Mouse (Mus musculus) forebrain, embryonic 16.5 days (tissue): ENCODE data around the gene Cul3. TPM values are rescaled to one million over a fixed set of nuclear protein-coding genes. Genes with fewer than 3 reads are reported as not detected.

Source experiments
- ATAC-seq: fragments of 200-750 bp; cut with Nextera tagmentation; 2 replicates; pipeline ENCODE4 v1.8.0; 2017; ENCODE audit warnings: mild to moderate bottlenecking, moderate library complexity
- H3K27ac ChIP-seq: fragments of 300-500 bp; sonication (generic); 2 replicates; pipeline ENCODE4 v1.5.1; 2014; ENCODE audit warnings: low read length, control low read depth
- H3K27me3 ChIP-seq: fragments of 300-500 bp; sonication (generic); replicated peaks from 2 replicates; pipeline ENCODE4 v1.6.1; 2014; ENCODE audit warnings: low read length; ENCODE audit not compliant: control insufficient read depth, insufficient read depth
- H3K36me3 ChIP-seq: fragments of 300-500 bp; sonication (generic); 2 replicates; pipeline ENCODE4 v1.6.1; 2014; ENCODE audit not compliant: control insufficient read depth, insufficient read depth
- H3K4me1 ChIP-seq: fragments of 300-500 bp; sonication (generic); replicated peaks from 2 replicates; pipeline ENCODE4 v1.6.1; 2014; ENCODE audit warnings: low read length; ENCODE audit not compliant: control insufficient read depth, insufficient read depth
- H3K4me2 ChIP-seq: fragments of 300-500 bp; sonication (generic); 2 replicates; pipeline ENCODE4 v1.6.1; 2014; ENCODE audit warnings: mild to moderate bottlenecking, low read length, control low read depth
- H3K4me3 ChIP-seq: fragments of 300-500 bp; sonication (generic); replicated peaks from 2 replicates; pipeline ENCODE4 v1.5.1; 2014; ENCODE audit warnings: mild to moderate bottlenecking, low read length, control low read depth
- H3K9ac ChIP-seq: fragments of 300-500 bp; sonication (generic); replicated peaks from 2 replicates; pipeline ENCODE4 v1.6.1; 2014; ENCODE audit warnings: low read depth, low read length, control low read depth
- H3K9me3 ChIP-seq: fragments of 300-500 bp; sonication (generic); 2 replicates; pipeline ENCODE4 v1.6.1; 2016; ENCODE audit warnings: low read length; ENCODE audit not compliant: control insufficient read depth
- WGBS: fragments of 180-500 bp; shearing (Covaris S2); extraction: QIAGEN DNeasy Blood & Tissue Kit; methylation state at CpG from one replicate; pipeline ENCODE4 v1.1.7; 2014; 5-methylcytosine and 5-hydroxymethylcytosine counted together
- polyA plus RNA-seq: library from polyadenylated mRNA; unstranded; fragments of >200 nt; fragmentation: Nextera tagmentation; extraction: Ambion mirVana; gene quantifications from 2 replicates; pipeline ENCODE4 v1.2.1, GENCODE M21; 2015

Cul3 gene
- polyA plus RNA-seq, 1 experiment from 2014 or later, result 28.5 TPM

GRCm38 (mm10) chr1:80330970-80331369, 9.3 kb downstream of the Cul3 start:
- 86% methylated on average over 2 of the region's 2 CpGs for WGBS
- no peaks in the 10 kb centered on the region for H3K9me3 ChIP-seq
- H3K27me3 ChIP-seq, result no peaks in the 10 kb centered on the region
- H3K4me1 ChIP-seq, result peaks cover 3% of the 10 kb centered on the region
- H3K36me3 ChIP-seq, result no peaks in the 10 kb centered on the region
- H3K9ac ChIP-seq, result no peak overlapping the region
- no peak overlapping the region for H3K4me3 ChIP-seq
- ATAC-seq, result no peak
- H3K27ac ChIP-seq, result no peak overlapping the region
- no peak overlapping the region for H3K4me2 ChIP-seq

DNA sequence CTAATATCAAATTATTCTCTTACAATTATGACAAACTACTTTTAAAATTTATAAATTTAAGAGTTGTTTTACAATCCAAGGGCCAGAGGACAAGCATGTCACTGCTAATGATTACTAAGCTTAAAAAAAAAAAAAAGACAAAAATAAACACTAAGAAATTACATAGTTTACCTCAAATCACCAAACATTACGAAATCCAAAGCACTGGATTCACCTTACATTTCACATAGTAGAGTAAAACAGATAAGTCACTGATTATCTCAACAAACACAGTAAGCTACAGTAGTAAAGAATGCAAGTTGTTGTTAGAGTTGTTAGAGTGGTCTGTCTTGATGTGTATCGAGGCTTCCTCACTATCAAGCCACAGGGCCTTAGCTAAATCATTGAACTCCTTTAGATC, 14.5 kb downstream of the Cul3 start:
- H3K4me2 ChIP-seq, result no peak overlapping the region
- H3K9me3 ChIP-seq, result no peaks in the 10 kb centered on the region
- no peaks in the 10 kb centered on the region for H3K27me3 ChIP-seq
- H3K9ac ChIP-seq, result no peak overlapping the region
- H3K36me3 ChIP-seq, result no peaks in the 10 kb centered on the region
- no peak overlapping the region for H3K4me3 ChIP-seq
- no peak overlapping the region for H3K27ac ChIP-seq
- ATAC-seq, result no peak
- WGBS, result 97% methylated on average over 2 of the region's 2 CpGs
- H3K4me1 ChIP-seq, result no peaks in the 10 kb centered on the region

GRCm38 (mm10) chr1:80324370-80324769, 15.9 kb downstream of the Cul3 start:
- ATAC-seq, result no peak
- Histone ChIP-seq H3K4me2 (no peak overlapping the region), H3K4me3 (no peak overlapping the region), H3K36me3 (no peaks in the 10 kb centered on the region), H3K27ac (no peak overlapping the region), H3K27me3 (no peaks in the 10 kb centered on the region), H3K9me3 (no peaks in the 10 kb centered on the region), H3K4me1 (no peaks in the 10 kb centered on the region), H3K9ac (no peak overlapping the region)

DNA sequence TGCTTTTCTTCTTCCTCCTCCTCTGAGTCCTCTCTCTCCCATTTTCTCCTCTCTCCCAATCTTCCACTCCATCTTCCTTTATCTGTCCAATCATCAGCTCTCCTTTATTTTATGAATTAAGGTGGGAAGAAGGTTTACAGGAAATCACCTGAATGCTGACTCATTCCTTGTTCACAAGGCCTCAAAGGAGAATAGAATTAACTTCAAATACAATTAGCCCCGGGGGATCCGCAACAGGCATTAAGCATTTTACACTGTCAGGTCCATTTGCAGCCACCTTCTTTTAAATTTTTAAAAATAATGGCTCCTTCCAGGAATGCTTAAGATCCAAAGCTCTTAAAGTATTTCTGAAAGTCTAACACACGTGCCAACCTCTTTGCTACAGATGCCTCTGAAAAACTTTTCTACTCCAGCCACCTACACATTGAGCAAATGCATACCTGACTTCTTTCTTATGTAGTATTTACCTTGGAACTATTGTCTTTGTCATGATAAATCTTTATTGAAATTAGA, 24.7 kb downstream of the Cul3 start:
- Histone ChIP-seq H3K9me3 (no peaks in the 10 kb centered on the region), H3K9ac (no peak overlapping the region), H3K36me3 (no peaks in the 10 kb centered on the region), H3K4me3 (no peak overlapping the region), H3K27me3 (no peaks in the 10 kb centered on the region), H3K4me2 (no peak overlapping the region), H3K4me1 (no peaks in the 10 kb centered on the region), H3K27ac (no peak overlapping the region)
- 84% methylated on average over 3 of the region's 3 CpGs for WGBS
- no peak for ATAC-seq

GRCm38 (mm10) chr1:80293307-80293706, 47.0 kb downstream of the Cul3 start:
- Histone ChIP-seq H3K4me1 (no peaks in the 10 kb centered on the region), H3K4me3 (no peak overlapping the region), H3K36me3 (no peaks in the 10 kb centered on the region), H3K27ac (no peak overlapping the region), H3K9me3 (no peaks in the 10 kb centered on the region), H3K9ac (no peak overlapping the region), H3K27me3 (no peaks in the 10 kb centered on the region), H3K4me2 (no peak overlapping the region)
- WGBS, result 79% methylated on average over 4 of the region's 4 CpGs
- ATAC-seq, result no peak

DNA sequence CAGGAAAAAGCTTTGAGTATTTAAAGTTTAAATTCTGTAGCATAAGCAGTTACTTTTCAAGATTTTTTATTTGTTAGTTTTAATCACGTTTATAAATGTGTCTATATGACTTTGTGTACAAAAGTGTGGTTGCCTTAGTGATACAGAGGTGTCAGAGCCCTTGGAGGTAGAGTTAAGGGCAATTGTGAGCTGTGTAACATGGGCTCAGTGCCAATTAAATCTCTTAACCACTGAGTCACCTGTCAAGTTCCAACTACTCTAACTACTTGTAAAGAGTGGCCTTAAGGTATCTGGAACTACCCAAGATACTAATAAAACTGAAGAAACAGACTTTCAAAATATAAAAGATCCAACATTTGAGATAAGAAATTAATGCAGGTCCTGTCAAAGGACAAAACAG, 61.5 kb downstream of the Cul3 start:
- Histone ChIP-seq H3K9ac (no peak overlapping the region), H3K27ac (no peak overlapping the region), H3K4me3 (no peak overlapping the region), H3K36me3 (peaks cover 16% of the 10 kb centered on the region), H3K27me3 (no peaks in the 10 kb centered on the region), H3K4me1 (no peaks in the 10 kb centered on the region), H3K4me2 (no peak overlapping the region), H3K9me3 (no peaks in the 10 kb centered on the region)
- WGBS, result 85% methylated on average over 1 of the region's 1 CpGs
- ATAC-seq, result no peak

DNA sequence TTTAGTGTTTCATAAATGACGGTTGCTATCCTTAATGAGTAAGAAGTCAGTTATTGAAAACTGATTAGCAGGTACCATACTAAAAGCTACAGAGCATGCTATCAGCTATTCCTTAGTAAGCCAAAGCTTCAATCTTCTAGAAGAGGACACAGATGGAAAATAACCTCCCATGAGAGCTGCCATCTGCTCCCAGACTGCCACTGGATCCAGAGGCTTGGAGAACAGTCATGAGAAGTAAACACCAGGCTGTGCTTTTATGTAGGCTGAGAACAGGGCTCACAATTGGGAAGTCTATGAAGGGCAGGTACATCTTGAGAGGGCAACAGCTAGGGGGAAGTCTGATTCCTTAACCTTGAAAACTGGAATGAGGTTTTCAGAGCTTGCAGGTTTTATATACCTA, 79.8 kb downstream of the Cul3 start:
- H3K27ac ChIP-seq, result no peak overlapping the region
- 72% methylated on average over 1 of the region's 1 CpGs for WGBS
- no peak overlapping the region for H3K9ac ChIP-seq
- H3K4me3 ChIP-seq, result no peak overlapping the region
- H3K36me3 ChIP-seq, result no peaks in the 10 kb centered on the region
- H3K4me2 ChIP-seq, result no peak overlapping the region
- no peaks in the 10 kb centered on the region for H3K27me3 ChIP-seq
- H3K4me1 ChIP-seq, result no peaks in the 10 kb centered on the region; the same call in 1 of the 2 replicates
- ATAC-seq, result no peak
- H3K9me3 ChIP-seq, result no peaks in the 10 kb centered on the region

- Histone ChIP-seq H3K27ac (no peak overlapping the region), H3K4me2 (no peak overlapping the region), H3K36me3 (no peaks in the 10 kb centered on the region), H3K9ac (no peak overlapping the region), H3K27me3 (no peaks in the 10 kb centered on the region), H3K4me3 (no peak overlapping the region), H3K4me1 (no peaks in the 10 kb centered on the region; the same call in 1 of the 2 replicates), H3K9me3 (no peaks in the 10 kb centered on the region)
- ATAC-seq, result 0 out of 2 replicates have a peak, but pooled peaks have one; percentile 9
- 84% methylated on average over 4 of the region's 4 CpGs for WGBS
These were observed 81.6 kb downstream of the Cul3 start for GRCm38 (mm10) chr1:80258632-80259031.

GRCm38 (mm10) chr1:80253309-80253708, 87.0 kb downstream of the Cul3 start:
- Histone ChIP-seq H3K9me3 (no peaks in the 10 kb centered on the region), H3K4me1 (no peaks in the 10 kb centered on the region), H3K36me3 (no peaks in the 10 kb centered on the region), H3K9ac (no peak overlapping the region), H3K4me3 (no peak overlapping the region), H3K27me3 (no peaks in the 10 kb centered on the region), H3K27ac (no peak overlapping the region), H3K4me2 (no peak overlapping the region)
- ATAC-seq, result no peak

- H3K4me2 ChIP-seq, result no peak overlapping the region
- WGBS, result 90% methylated on average over 5 of the region's 5 CpGs
- no peaks in the 10 kb centered on the region for H3K4me1 ChIP-seq
- H3K4me3 ChIP-seq, result no peak overlapping the region
- no peaks in the 10 kb centered on the region for H3K9me3 ChIP-seq
- no peaks in the 10 kb centered on the region for H3K27me3 ChIP-seq
- H3K27ac ChIP-seq, result no peak overlapping the region
- H3K9ac ChIP-seq, result no peak overlapping the region
- ATAC-seq, result no peak
- no peaks in the 10 kb centered on the region for H3K36me3 ChIP-seq
These were observed 90.0 kb downstream of the Cul3 start for GRCm38 (mm10) chr1:80250247-80250646.
